Mouse (Mus musculus): ENCODE measurements at regions not wholly inside any gene's neighbourhood (a gene's known extent, or its start where the extent isn't known, plus 50 kb on each side); places are given as distances from the start of the nearest gene placed in this dataset.
"Not testable (repeated sequence)": the region's sequence is repeated elsewhere in the genome, so short reads cannot be mapped to it uniquely, and the experiment has no call there.

- CTCF ChIA-PET, result no interaction called here
- POLR2A ChIA-PET, result no interaction called here
Observed at GRCm38 (mm10) chr1:146420174-146420573, 74.4 kb upstream of the Brinp3 start.

- POLR2A ChIA-PET, result interaction anchor here in 2 of 4 experiments (0.5 to 1.0 kb wide), 2 partner anchors 103 to 109 kb away, joined by 3 read pairs; no protein-coding TSS in a partner anchor
- CTCF ChIA-PET, result not testable (repeated sequence)
Observed at GRCm38 (mm10) chr1:146426848-146427247, 67.7 kb upstream of the Brinp3 start.

GRCm38 (mm10) chr1:146442576-146442975 lies 52.0 kb upstream of the Brinp3 start:
- CTCF ChIA-PET, result no interaction called here
- POLR2A ChIA-PET, result no interaction called here

All from embryonic stem cell, embryonic (primary cell).